Mouse (Mus musculus) neural tube, embryonic 11.5 days (tissue): Measurements from ENCODE around the gene Creb3. TPM values are rescaled to one million over a fixed set of nuclear protein-coding genes. Genes with fewer than 3 reads are reported as not detected.
"Not testable (repeated sequence)": the region's sequence is repeated elsewhere in the genome, so short reads cannot be mapped to it uniquely, and the experiment has no call there.

Source experiments
- ATAC-seq: fragments of 200-750 bp; cut with Nextera tagmentation; 2 replicates; pipeline ENCODE4 v1.8.0; 2017; ENCODE audit warnings: moderate number of reproducible peaks, mild to moderate bottlenecking, moderate TSS enrichment, moderate library complexity; ENCODE audit not compliant: insufficient read depth, low FRiP score, low TSS enrichment
- DNase-seq: peaks from one replicate; pipeline ENCODE4 v3.0.0-alpha.2; 2015; ENCODE audit warnings: low spot score
- H3K27ac ChIP-seq: fragments of 300-500 bp; sonication (generic); 2 replicates; pipeline ENCODE4 v1.5.1; 2014; ENCODE audit warnings: low read depth, mild to moderate bottlenecking, low read length
- H3K27me3 ChIP-seq: fragments of 300-500 bp; sonication (generic); 2 replicates; pipeline ENCODE4 v1.6.1; 2014; ENCODE audit warnings: mild to moderate bottlenecking, low read length, mixed read lengths; ENCODE audit not compliant: control insufficient read depth, insufficient read depth
- H3K36me3 ChIP-seq: fragments of 300-500 bp; sonication (generic); 2 replicates; pipeline ENCODE4 v1.6.1; 2014; ENCODE audit warnings: mild to moderate bottlenecking, low read length, moderate library complexity, mixed read lengths; ENCODE audit not compliant: control insufficient read depth, insufficient read depth
- H3K4me1 ChIP-seq: fragments of 300-500 bp; sonication (generic); 2 replicates; pipeline ENCODE4 v1.6.1; 2014; ENCODE audit warnings: low read length, mixed read lengths; ENCODE audit not compliant: control insufficient read depth, insufficient read depth
- H3K4me2 ChIP-seq: fragments of 300-500 bp; sonication (generic); 2 replicates; pipeline ENCODE4 v1.6.1; 2014; ENCODE audit warnings: low read depth, mild to moderate bottlenecking, moderate library complexity
- H3K4me3 ChIP-seq: fragments of 300-500 bp; sonication (generic); 2 replicates; pipeline ENCODE4 v1.5.1; 2014; ENCODE audit warnings: low read depth, low read length
- H3K9ac ChIP-seq: fragments of 300-500 bp; sonication (generic); 2 replicates; pipeline ENCODE4 v1.6.1; 2014; ENCODE audit warnings: mild to moderate bottlenecking, low read length
- H3K9me3 ChIP-seq: fragments of 300-500 bp; sonication (generic); 2 replicates; pipeline ENCODE4 v1.6.1; 2016; ENCODE audit warnings: low read length; ENCODE audit not compliant: control insufficient read depth
- WGBS: fragments of 180-500 bp; shearing (Covaris S2); extraction: QIAGEN DNeasy Blood & Tissue Kit; methylation state at CpG from one replicate; pipeline ENCODE4 v1.1.7; 2014; 5-methylcytosine and 5-hydroxymethylcytosine counted together
- polyA plus RNA-seq: library from polyadenylated mRNA; unstranded; fragments of >200 nt; fragmentation: Nextera tagmentation; extraction: Ambion mirVana; gene quantifications from 2 replicates; pipeline ENCODE4 v1.2.1, GENCODE M21; 2014

Creb3 gene
- polyA plus RNA-seq, 1 experiment from 2014 or later: 62.5 TPM

GRCm38 (mm10) chr4:43549055-43549454 is 13.1 kb upstream of the Creb3 start:
- Histone ChIP-seq H3K27me3 (no peaks in the 10 kb centered on the region), H3K4me2 (no peak overlapping the region), H3K9ac (no peak overlapping the region), H3K36me3 (peaks cover 58% of the 10 kb centered on the region), H3K9me3 (no peaks in the 10 kb centered on the region; the same call in 1 of the 2 replicates), H3K4me3 (no peak overlapping the region), H3K27ac (no peak overlapping the region), H3K4me1 (no peaks in the 10 kb centered on the region)
- WGBS: 95% methylated on average over 12 of the region's 12 CpGs
- DNase-seq: no peak
- ATAC-seq: no peak

GRCm38 (mm10) chr4:43551854-43552253 is 10.3 kb upstream of the Creb3 start:
- H3K27ac ChIP-seq, DNase-seq, H3K4me3 ChIP-seq, ATAC-seq, H3K9ac ChIP-seq, H3K4me2 ChIP-seq, H3K4me1 ChIP-seq, H3K27me3 ChIP-seq, H3K9me3 ChIP-seq: not testable (repeated sequence)
- peaks cover 50% of the 10 kb centered on the region for H3K36me3 ChIP-seq
- WGBS: 88% methylated on average over 6 of the region's 6 CpGs

GRCm38 (mm10) chr4:43552437-43552836 is 9.7 kb upstream of the Creb3 start:
- H3K9me3 ChIP-seq: no peaks in the 10 kb centered on the region; the same call in 1 of the 2 replicates
- 65% methylated on average over 5 of the region's 5 CpGs for WGBS
- H3K27me3 ChIP-seq: no peaks in the 10 kb centered on the region
- H3K4me3 ChIP-seq: no peak overlapping the region
- DNase-seq (no peak), ATAC-seq (no peak)
- no peak overlapping the region for H3K27ac ChIP-seq
- no peaks in the 10 kb centered on the region; the same call in 1 of the 2 replicates for H3K4me1 ChIP-seq
- H3K36me3 ChIP-seq: peaks cover 47% of the 10 kb centered on the region
- no peak overlapping the region for H3K9ac ChIP-seq
- no peak overlapping the region for H3K4me2 ChIP-seq

- Histone ChIP-seq H3K4me2 (no peak overlapping the region), H3K4me1 (peaks cover 10% of the 10 kb centered on the region), H3K36me3 (peaks cover 36% of the 10 kb centered on the region), H3K27ac (no peak overlapping the region), H3K9me3 (no peaks in the 10 kb centered on the region; the same call in 1 of the 2 replicates), H3K27me3 (no peaks in the 10 kb centered on the region), H3K9ac (no peak overlapping the region), H3K4me3 (no peak overlapping the region)
- ATAC-seq (no peak), DNase-seq (no peak)
Observed at GRCm38 (mm10) chr4:43553891-43554290, 8.2 kb upstream of the Creb3 start.

GRCm38 (mm10) chr4:43555926-43556325 is 6.2 kb upstream of the Creb3 start:
- no peaks in the 10 kb centered on the region for H3K27me3 ChIP-seq
- peaks cover 26% of the 10 kb centered on the region for H3K4me1 ChIP-seq
- H3K9me3 ChIP-seq: no peaks in the 10 kb centered on the region; the same call in 1 of the 2 replicates
- H3K9ac ChIP-seq: no peak overlapping the region
- H3K4me2 ChIP-seq: no peak overlapping the region
- H3K27ac ChIP-seq: no peak overlapping the region
- no peak for ATAC-seq
- DNase-seq: no peak
- H3K4me3 ChIP-seq: no peak overlapping the region
- 93% methylated on average over 7 of the region's 7 CpGs for WGBS
- H3K36me3 ChIP-seq: peaks cover 28% of the 10 kb centered on the region

- H3K4me1 ChIP-seq: peaks cover 33% of the 10 kb centered on the region
- H3K36me3 ChIP-seq: peaks cover 15% of the 10 kb centered on the region
- no peaks in the 10 kb centered on the region for H3K9me3 ChIP-seq
- 31% methylated on average over 5 of the region's 5 CpGs for WGBS
- no peak overlapping the region for H3K4me3 ChIP-seq
- no peak overlapping the region for H3K9ac ChIP-seq
- DNase-seq (peak; percentile 49), ATAC-seq (no peak)
- peak overlapping the region; percentile 32 for H3K4me2 ChIP-seq
- no peak overlapping the region for H3K27ac ChIP-seq
- H3K27me3 ChIP-seq: no peaks in the 10 kb centered on the region
Observed at GRCm38 (mm10) chr4:43558028-43558630, 4.0 kb upstream of the Creb3 start.

- H3K4me2 ChIP-seq: peak overlapping the region; percentile 32
- peak; percentile 69 for DNase-seq
- H3K36me3 ChIP-seq: peaks cover 11% of the 10 kb centered on the region
- ATAC-seq: no peak
- peaks cover 38% of the 10 kb centered on the region for H3K4me1 ChIP-seq
- H3K27ac ChIP-seq: peak overlapping the region; percentile 65
- no peaks in the 10 kb centered on the region for H3K27me3 ChIP-seq
- 22% methylated on average over 13 of the region's 13 CpGs for WGBS
- H3K4me3 ChIP-seq: no peak overlapping the region
- 0 out of 2 replicates have a peak overlapping the region, but pooled peaks have one; percentile 28 for H3K9ac ChIP-seq
- no peaks in the 10 kb centered on the region for H3K9me3 ChIP-seq
Observed at GRCm38 (mm10) chr4:43558631-43559356, 3.3 kb upstream of the Creb3 start.

- no peak for DNase-seq
- no peak overlapping the region for H3K27ac ChIP-seq
Observed at GRCm38 (mm10) chr4:43559519-43560242, 2.5 kb upstream of the Creb3 start.

More at GRCm38 (mm10) chr4:43559519-43560242, 2.5 kb upstream of the Creb3 start:
- Histone ChIP-seq H3K27me3 (no peaks in the 10 kb centered on the region), H3K4me3 (no peak overlapping the region), H3K9ac (no peak overlapping the region), H3K36me3 (peaks cover 8% of the 10 kb centered on the region; the same call in 1 of the 2 replicates), H3K4me1 (peaks cover 38% of the 10 kb centered on the region), H3K9me3 (no peaks in the 10 kb centered on the region), H3K4me2 (peak overlapping the region; percentile 69; the same call in 1 of the 2 replicates)
- ATAC-seq: no peak
- WGBS: 74% methylated on average over 13 of the region's 13 CpGs
